Mouse (Mus musculus): ENCODE results near the gene Nwd2. TPM values are rescaled to one million over a fixed set of nuclear protein-coding genes. Genes with fewer than 3 reads are reported as not detected.

Gene Nwd2
- polyA plus RNA-seq, 1 experiment = 0.15 TPM

GRCm38 (mm10) chr5:63811819-63812508 lies 163.1 kb downstream of the Nwd2 start, which contains the start of gene 0610040J01Rik:
Gene 0610040J01Rik, plus strand, starts transcription at chr5:63812363.
- peak within 1 kb of the TSS; percentile 63 for H3K4me3 ChIP-seq (replicated peaks; ENCODE audit: extremely low read depth, low read depth, low read length)
- H3K4me1 ChIP-seq (ENCODE audit: control insufficient read depth, insufficient read depth, low read length) = no peaks in the 10 kb centered on the region
- WGBS = 2% methylated on average over 42 of the region's 42 CpGs
- no peak for TF ChIP-seq POLR2A (IDR thresholded peaks at IDR 0.05; ENCODE audit: borderline replicate concordance, extremely low read depth, low read depth, low read length)
- peak; percentile 70 for TF ChIP-seq CTCF (IDR thresholded peaks at IDR 0.05; ENCODE audit: insufficient read depth, low read length)
- peak; percentile 73 for DNase-seq

GRCm38 (mm10) chr5:63812509-63812865 lies 163.6 kb downstream of the Nwd2 start:
- 1% methylated on average over 26 of the region's 26 CpGs for WGBS
- no peaks in the 10 kb centered on the region for H3K4me1 ChIP-seq (ENCODE audit: control insufficient read depth, insufficient read depth, low read length)
- no peak for DNase-seq
- peak overlapping the region; percentile 42 for H3K4me3 ChIP-seq (replicated peaks; ENCODE audit: extremely low read depth, low read depth, low read length)
- no peak for TF ChIP-seq CTCF (IDR thresholded peaks at IDR 0.05; ENCODE audit: insufficient read depth, low read length)
- no peak for TF ChIP-seq POLR2A (IDR thresholded peaks at IDR 0.05; ENCODE audit: borderline replicate concordance, extremely low read depth, low read depth, low read length)

- H3K4me3 ChIP-seq (replicated peaks; ENCODE audit: extremely low read depth, low read depth, low read length) = no peak overlapping the region
- WGBS = 92% methylated on average over 7 of the region's 7 CpGs
- DNase-seq = no peak
- no peaks in the 10 kb centered on the region; the same call in 1 of the 2 replicates for H3K4me1 ChIP-seq (ENCODE audit: control insufficient read depth, insufficient read depth, low read length)
- TF ChIP-seq POLR2A (IDR thresholded peaks at IDR 0.05; ENCODE audit: borderline replicate concordance, extremely low read depth, low read depth, low read length) (no peak), CTCF (IDR thresholded peaks at IDR 0.05; ENCODE audit: insufficient read depth, low read length) (no peak)
Measured at GRCm38 (mm10) chr5:63816643-63817042, 167.7 kb downstream of the Nwd2 start.

- TF ChIP-seq POLR2A (IDR thresholded peaks at IDR 0.05; ENCODE audit: borderline replicate concordance, extremely low read depth, low read depth, low read length) (no peak), CTCF (IDR thresholded peaks at IDR 0.05; ENCODE audit: insufficient read depth, low read length) (no peak)
- no peak overlapping the region for H3K4me3 ChIP-seq (replicated peaks; ENCODE audit: extremely low read depth, low read depth, low read length)
- DNase-seq = no peak
- no peaks in the 10 kb centered on the region; the same call in 1 of the 2 replicates for H3K4me1 ChIP-seq (ENCODE audit: control insufficient read depth, insufficient read depth, low read length)
- WGBS = 56% methylated on average over 5 of the region's 5 CpGs
Measured at GRCm38 (mm10) chr5:63817270-63817669, 168.4 kb downstream of the Nwd2 start.

GRCm38 (mm10) chr5:63818975-63819374 lies 170.1 kb downstream of the Nwd2 start:
- Histone ChIP-seq H3K4me1 (ENCODE audit: control insufficient read depth, insufficient read depth, low read length) (no peaks in the 10 kb centered on the region; the same call in 1 of the 2 replicates), H3K4me3 (replicated peaks; ENCODE audit: extremely low read depth, low read depth, low read length) (no peak overlapping the region)
- no peak for TF ChIP-seq POLR2A (IDR thresholded peaks at IDR 0.05; ENCODE audit: borderline replicate concordance, extremely low read depth, low read depth, low read length)
- no peak for TF ChIP-seq CTCF (IDR thresholded peaks at IDR 0.05; ENCODE audit: insufficient read depth, low read length)
- 40% methylated on average over 4 of the region's 4 CpGs for WGBS
- no peak for DNase-seq

- no peaks in the 10 kb centered on the region; the same call in 1 of the 2 replicates for H3K4me1 ChIP-seq (ENCODE audit: control insufficient read depth, insufficient read depth, low read length)
- H3K4me3 ChIP-seq (replicated peaks; ENCODE audit: extremely low read depth, low read depth, low read length) = no peak overlapping the region
- TF ChIP-seq CTCF (IDR thresholded peaks at IDR 0.05; ENCODE audit: insufficient read depth, low read length) (no peak), POLR2A (IDR thresholded peaks at IDR 0.05; ENCODE audit: borderline replicate concordance, extremely low read depth, low read depth, low read length) (no peak)
- WGBS = 63% methylated on average over 6 of the region's 6 CpGs
- DNase-seq = no peak
Measured at GRCm38 (mm10) chr5:63819519-63819918, 170.6 kb downstream of the Nwd2 start.

- no peak for DNase-seq
- Histone ChIP-seq H3K4me3 (replicated peaks; ENCODE audit: extremely low read depth, low read depth, low read length) (no peak overlapping the region), H3K4me1 (ENCODE audit: control insufficient read depth, insufficient read depth, low read length) (peaks cover 4% of the 10 kb centered on the region)
- WGBS = 73% methylated on average over 5 of the region's 5 CpGs
- 0 out of 2 replicates have a peak, but pooled peaks have one; percentile 15 for TF ChIP-seq CTCF (IDR thresholded peaks at IDR 0.05; ENCODE audit: insufficient read depth, low read length)
- TF ChIP-seq POLR2A (IDR thresholded peaks at IDR 0.05; ENCODE audit: borderline replicate concordance, extremely low read depth, low read depth, low read length) = no peak
Measured at GRCm38 (mm10) chr5:63821176-63821575, 172.3 kb downstream of the Nwd2 start.

- no peak for DNase-seq
- 48% methylated on average over 8 of the region's 8 CpGs for WGBS
- Histone ChIP-seq H3K4me3 (replicated peaks; ENCODE audit: extremely low read depth, low read depth, low read length) (no peak overlapping the region), H3K4me1 (ENCODE audit: control insufficient read depth, insufficient read depth, low read length) (peaks cover 4% of the 10 kb centered on the region)
- TF ChIP-seq CTCF (IDR thresholded peaks at IDR 0.05; ENCODE audit: insufficient read depth, low read length) = no peak
- no peak for TF ChIP-seq POLR2A (IDR thresholded peaks at IDR 0.05; ENCODE audit: borderline replicate concordance, extremely low read depth, low read depth, low read length)
Measured at GRCm38 (mm10) chr5:63821860-63822259, 173.0 kb downstream of the Nwd2 start.

GRCm38 (mm10) chr5:63823362-63824332 lies 174.7 kb downstream of the Nwd2 start:
- peak; percentile 51 for DNase-seq
- Histone ChIP-seq H3K4me1 (ENCODE audit: control insufficient read depth, insufficient read depth, low read length) (peaks cover 4% of the 10 kb centered on the region), H3K4me3 (replicated peaks; ENCODE audit: extremely low read depth, low read depth, low read length) (no peak overlapping the region)
- TF ChIP-seq CTCF (IDR thresholded peaks at IDR 0.05; ENCODE audit: insufficient read depth, low read length) (no peak), POLR2A (IDR thresholded peaks at IDR 0.05; ENCODE audit: borderline replicate concordance, extremely low read depth, low read depth, low read length) (no peak)
- 64% methylated on average over 10 of the region's 10 CpGs for WGBS

Measured in lung, adult 2 months (tissue).